Mouse (Mus musculus): ENCODE results near the gene Gm13290. TPM values are rescaled to one million over a fixed set of nuclear protein-coding genes. Genes with fewer than 3 reads are reported as not detected.
"Not testable (repeated sequence)": the region's sequence is repeated elsewhere in the genome, so short reads cannot be mapped to it uniquely, and the experiment has no call there.

Gm13290 gene
- polyA plus RNA-seq, 1 experiment from 2014 or later: 0.55 TPM

DNA sequence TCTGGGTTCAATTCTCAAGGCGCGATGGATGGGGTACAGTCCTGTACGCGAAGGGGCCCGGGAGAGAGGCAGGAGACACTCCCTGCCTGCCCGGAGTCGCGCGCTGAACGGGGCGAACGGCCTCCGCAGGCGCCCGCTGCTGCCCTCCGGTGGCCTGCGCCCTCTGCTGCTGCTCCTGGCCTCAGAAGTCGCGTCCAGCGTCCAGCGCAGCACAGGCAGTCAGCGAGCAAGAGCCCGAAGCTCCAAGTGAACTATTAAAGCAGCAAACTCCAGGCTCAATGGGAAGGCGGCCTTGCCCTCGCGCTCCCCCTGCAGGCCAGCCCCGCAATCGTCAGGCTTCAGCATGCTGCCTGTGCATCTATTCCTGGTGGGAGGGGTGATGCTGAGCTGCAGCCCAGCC lies 13.2 kb upstream of the Gm13290 start:
- not testable (repeated sequence) for H3K9ac ChIP-seq (ENCODE audit: low read length); H3K9me3 ChIP-seq (ENCODE audit: control insufficient read depth, low read length); H3K27me3 ChIP-seq (ENCODE audit: control insufficient read depth, insufficient read depth, low read length); H3K36me3 ChIP-seq (ENCODE audit: control insufficient read depth, insufficient read depth, low read length); ATAC-seq (ENCODE audit: low FRiP score, low TSS enrichment); H3K4me1 ChIP-seq (replicated peaks; ENCODE audit: control insufficient read depth, insufficient read depth)
- TF ChIP-seq CTCF (IDR thresholded peaks at IDR 0.05; ENCODE audit: low read depth): peak; percentile 71
- H3K27ac ChIP-seq (replicated peaks): 0 out of 2 replicates have a peak overlapping the region, but pooled peaks have one; percentile 24
- WGBS: under 1% methylated on average over 21 of the region's 28 CpGs
- H3K4me3 ChIP-seq (ENCODE audit: low read depth, low read length): peak overlapping the region; percentile 31
- peak overlapping the region; percentile 41 for H3K4me2 ChIP-seq (replicated peaks; ENCODE audit: low read depth)
- peak; percentile 79 for DNase-seq (ENCODE audit: low spot score)

DNA sequence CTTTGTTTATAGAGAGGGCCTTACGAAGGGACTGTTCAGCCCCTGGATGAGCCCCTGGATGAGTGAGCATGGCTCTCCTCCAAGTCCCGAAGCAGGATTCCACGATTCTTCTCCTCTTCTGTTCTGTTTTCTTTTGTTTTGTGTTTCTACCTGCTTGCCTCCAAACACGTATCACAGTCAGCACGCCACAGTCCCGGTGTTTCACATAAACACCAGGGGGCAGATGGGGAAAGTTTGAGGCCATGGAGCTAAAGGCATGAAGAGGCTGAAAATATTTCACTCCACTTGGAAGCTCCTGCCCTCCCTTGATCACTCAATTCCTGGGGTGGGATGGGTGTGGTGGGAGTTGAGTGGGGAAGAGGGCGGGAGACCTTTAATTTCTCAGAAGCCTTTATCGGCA lies 11.9 kb upstream of the Gm13290 start:
- H3K27me3 ChIP-seq (ENCODE audit: control insufficient read depth, insufficient read depth, low read length); ATAC-seq (ENCODE audit: low FRiP score, low TSS enrichment); H3K27ac ChIP-seq (replicated peaks); DNase-seq (ENCODE audit: low spot score); H3K4me3 ChIP-seq (ENCODE audit: low read depth, low read length); H3K4me1 ChIP-seq (replicated peaks; ENCODE audit: control insufficient read depth, insufficient read depth); H3K36me3 ChIP-seq (ENCODE audit: control insufficient read depth, insufficient read depth, low read length); H3K9me3 ChIP-seq (ENCODE audit: control insufficient read depth, low read length); H3K9ac ChIP-seq (ENCODE audit: low read length); H3K4me2 ChIP-seq (replicated peaks; ENCODE audit: low read depth): not testable (repeated sequence)
- TF ChIP-seq CTCF (IDR thresholded peaks at IDR 0.05; ENCODE audit: low read depth): peak; percentile 16; the same call in 1 of the 2 replicates
- WGBS: 60% methylated on average over 6 of the region's 8 CpGs

DNA sequence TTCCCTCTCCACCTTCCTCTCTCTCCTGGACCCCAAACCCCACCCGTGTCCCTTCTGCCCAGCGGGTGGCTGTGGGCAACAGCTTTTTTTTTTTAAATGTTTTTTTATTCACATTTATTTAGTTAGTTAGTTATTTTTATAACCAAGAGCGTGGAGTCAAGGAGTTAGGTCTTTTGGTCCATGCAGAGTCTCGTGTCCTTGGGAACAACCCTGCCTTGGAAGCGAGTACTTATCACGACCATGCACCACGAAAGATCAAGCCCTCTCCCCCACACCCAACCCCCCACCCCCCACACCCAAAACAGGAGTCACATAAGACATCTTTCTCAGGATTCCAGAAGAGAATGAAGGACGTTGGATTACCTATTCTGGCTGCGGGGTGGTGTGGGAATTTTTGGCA lies 11.3 kb upstream of the Gm13290 start:
- H3K9me3 ChIP-seq (ENCODE audit: control insufficient read depth, low read length); DNase-seq (ENCODE audit: low spot score); H3K27ac ChIP-seq (replicated peaks); ATAC-seq (ENCODE audit: low FRiP score, low TSS enrichment); H3K9ac ChIP-seq (ENCODE audit: low read length); H3K4me1 ChIP-seq (replicated peaks; ENCODE audit: control insufficient read depth, insufficient read depth); H3K4me2 ChIP-seq (replicated peaks; ENCODE audit: low read depth); H3K36me3 ChIP-seq (ENCODE audit: control insufficient read depth, insufficient read depth, low read length); H3K27me3 ChIP-seq (ENCODE audit: control insufficient read depth, insufficient read depth, low read length); H3K4me3 ChIP-seq (ENCODE audit: low read depth, low read length): not testable (repeated sequence)
- 51% methylated on average over 8 of the region's 9 CpGs for WGBS

DNA sequence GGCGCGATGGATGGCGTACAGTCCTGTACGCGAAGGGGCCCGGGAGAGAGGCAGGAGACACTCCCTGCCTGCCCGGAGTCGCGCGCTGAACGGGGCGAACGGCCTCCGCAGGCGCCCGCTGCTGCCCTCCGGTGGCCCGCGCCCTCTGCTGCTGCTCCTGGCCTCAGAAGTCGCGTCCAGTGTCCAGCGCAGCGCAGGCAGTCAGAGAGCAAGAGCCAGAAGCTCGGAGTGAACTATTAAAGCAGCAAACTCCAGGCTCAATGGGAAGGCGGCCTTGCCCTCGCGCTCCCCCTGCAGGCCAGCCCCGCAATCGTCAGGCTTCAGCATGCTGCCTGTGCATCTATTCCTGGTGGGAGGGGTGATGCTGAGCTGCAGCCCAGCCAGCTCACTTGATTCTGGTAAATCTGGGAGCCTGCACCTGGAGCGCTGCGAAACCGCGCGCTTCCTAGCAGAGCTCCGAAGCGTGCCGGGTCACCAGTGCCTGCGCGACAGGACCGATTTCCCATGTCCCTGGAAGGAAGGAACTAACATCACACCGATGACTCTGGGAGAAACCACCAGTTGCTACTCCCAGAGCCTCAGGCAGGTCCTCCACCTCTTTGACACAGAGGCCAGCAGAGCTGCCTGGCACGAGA lies 10.1 kb upstream of the Gm13290 start:
- not testable (repeated sequence) for ATAC-seq (ENCODE audit: low FRiP score, low TSS enrichment); H3K4me1 ChIP-seq (replicated peaks; ENCODE audit: control insufficient read depth, insufficient read depth); H3K36me3 ChIP-seq (ENCODE audit: control insufficient read depth, insufficient read depth, low read length); H3K27me3 ChIP-seq (ENCODE audit: control insufficient read depth, insufficient read depth, low read length); H3K27ac ChIP-seq (replicated peaks); H3K9ac ChIP-seq (ENCODE audit: low read length); H3K9me3 ChIP-seq (ENCODE audit: control insufficient read depth, low read length)
- WGBS: 2% methylated on average over 17 of the region's 42 CpGs
- H3K4me3 ChIP-seq (ENCODE audit: low read depth, low read length): 0 out of 2 replicates have a peak overlapping the region, but pooled peaks have one; percentile 13
- H3K4me2 ChIP-seq (replicated peaks; ENCODE audit: low read depth): peak overlapping the region; percentile 35; the same call in 1 of the 2 replicates
- peak; percentile 67 for TF ChIP-seq CTCF (IDR thresholded peaks at IDR 0.05; ENCODE audit: low read depth)
- peak; percentile 70 for DNase-seq (ENCODE audit: low spot score)

DNA sequence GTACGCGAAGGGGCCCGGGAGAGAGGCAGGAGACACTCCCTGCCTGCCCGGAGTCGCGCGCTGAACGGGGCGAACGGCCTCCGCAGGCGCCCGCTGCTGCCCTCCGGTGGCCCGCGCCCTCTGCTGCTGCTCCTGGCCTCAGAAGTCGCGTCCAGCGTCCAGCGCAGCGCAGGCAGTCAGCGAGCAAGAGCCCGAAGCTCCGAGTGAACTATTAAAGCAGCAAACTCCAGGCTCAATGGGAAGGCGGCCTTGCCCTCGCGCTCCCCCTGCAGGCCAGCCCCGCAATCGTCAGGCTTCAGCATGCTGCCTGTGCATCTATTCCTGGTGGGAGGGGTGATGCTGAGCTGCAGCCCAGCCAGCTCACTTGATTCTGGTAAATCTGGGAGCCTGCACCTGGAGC lies 3.0 kb downstream of the Gm13290 start, which contains the start of gene Gm13289:
Gene Gm13289, plus strand, starts transcription at position 301 of the 400 bp plus-strand sequence.
- H3K9ac ChIP-seq (ENCODE audit: low read length); ATAC-seq (ENCODE audit: low FRiP score, low TSS enrichment); H3K4me2 ChIP-seq (replicated peaks; ENCODE audit: low read depth); H3K27me3 ChIP-seq (ENCODE audit: control insufficient read depth, insufficient read depth, low read length); H3K36me3 ChIP-seq (ENCODE audit: control insufficient read depth, insufficient read depth, low read length); H3K27ac ChIP-seq (replicated peaks); DNase-seq (ENCODE audit: low spot score); H3K4me1 ChIP-seq (replicated peaks; ENCODE audit: control insufficient read depth, insufficient read depth); H3K9me3 ChIP-seq (ENCODE audit: control insufficient read depth, low read length); H3K4me3 ChIP-seq (ENCODE audit: low read depth, low read length): not testable (repeated sequence)
- WGBS: no CpG with 5 or more reads among the region's 29 CpGs

DNA sequence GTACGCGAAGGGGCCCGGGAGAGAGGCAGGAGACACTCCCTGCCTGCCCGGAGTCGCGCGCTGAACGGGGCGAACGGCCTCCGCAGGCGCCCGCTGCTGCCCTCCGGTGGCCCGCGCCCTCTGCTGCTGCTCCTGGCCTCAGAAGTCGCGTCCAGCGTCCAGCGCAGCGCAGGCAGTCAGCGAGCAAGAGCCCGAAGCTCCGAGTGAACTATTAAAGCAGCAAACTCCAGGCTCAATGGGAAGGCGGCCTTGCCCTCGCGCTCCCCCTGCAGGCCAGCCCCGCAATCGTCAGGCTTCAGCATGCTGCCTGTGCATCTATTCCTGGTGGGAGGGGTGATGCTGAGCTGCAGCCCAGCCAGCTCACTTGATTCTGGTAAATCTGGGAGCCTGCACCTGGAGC lies 5.9 kb downstream of the Gm13290 start, which contains the start of gene Gm13272:
Gene Gm13272, plus strand, starts transcription at position 301 of the 400 bp plus-strand sequence.
- H3K36me3 ChIP-seq (ENCODE audit: control insufficient read depth, insufficient read depth, low read length); DNase-seq (ENCODE audit: low spot score); H3K27ac ChIP-seq (replicated peaks); ATAC-seq (ENCODE audit: low FRiP score, low TSS enrichment); H3K9ac ChIP-seq (ENCODE audit: low read length); H3K9me3 ChIP-seq (ENCODE audit: control insufficient read depth, low read length); H3K27me3 ChIP-seq (ENCODE audit: control insufficient read depth, insufficient read depth, low read length); H3K4me2 ChIP-seq (replicated peaks; ENCODE audit: low read depth); H3K4me1 ChIP-seq (replicated peaks; ENCODE audit: control insufficient read depth, insufficient read depth); H3K4me3 ChIP-seq (ENCODE audit: low read depth, low read length): not testable (repeated sequence)
- no CpG with 5 or more reads among the region's 29 CpGs for WGBS

DNA sequence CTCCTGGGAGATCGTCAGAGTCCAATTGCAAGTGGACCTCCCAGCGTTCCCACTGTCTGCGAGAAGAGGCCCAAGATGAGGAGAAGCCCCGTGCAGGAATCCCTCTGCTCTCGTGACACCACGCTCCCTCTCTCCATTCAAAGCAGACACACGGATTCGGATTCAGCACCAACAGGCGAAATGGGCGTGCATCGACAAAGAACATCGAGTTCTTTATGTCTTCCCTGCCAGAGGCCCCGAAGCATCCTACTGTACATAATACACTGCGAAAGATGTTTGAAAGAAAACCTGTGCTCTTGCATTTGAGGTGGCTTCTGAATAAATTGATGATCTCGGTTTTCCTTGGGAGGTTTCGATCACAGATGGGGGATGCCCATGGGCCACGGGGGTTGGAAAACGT lies 6.7 kb downstream of the Gm13290 start:
- H3K4me1 ChIP-seq (replicated peaks; ENCODE audit: control insufficient read depth, insufficient read depth); H3K4me3 ChIP-seq (ENCODE audit: low read depth, low read length); H3K36me3 ChIP-seq (ENCODE audit: control insufficient read depth, insufficient read depth, low read length); H3K9me3 ChIP-seq (ENCODE audit: control insufficient read depth, low read length); DNase-seq (ENCODE audit: low spot score); ATAC-seq (ENCODE audit: low FRiP score, low TSS enrichment); H3K4me2 ChIP-seq (replicated peaks; ENCODE audit: low read depth); H3K27ac ChIP-seq (replicated peaks); H3K9ac ChIP-seq (ENCODE audit: low read length); H3K27me3 ChIP-seq (ENCODE audit: control insufficient read depth, insufficient read depth, low read length): not testable (repeated sequence)
- WGBS: 46% methylated on average over 15 of the region's 18 CpGs

DNA sequence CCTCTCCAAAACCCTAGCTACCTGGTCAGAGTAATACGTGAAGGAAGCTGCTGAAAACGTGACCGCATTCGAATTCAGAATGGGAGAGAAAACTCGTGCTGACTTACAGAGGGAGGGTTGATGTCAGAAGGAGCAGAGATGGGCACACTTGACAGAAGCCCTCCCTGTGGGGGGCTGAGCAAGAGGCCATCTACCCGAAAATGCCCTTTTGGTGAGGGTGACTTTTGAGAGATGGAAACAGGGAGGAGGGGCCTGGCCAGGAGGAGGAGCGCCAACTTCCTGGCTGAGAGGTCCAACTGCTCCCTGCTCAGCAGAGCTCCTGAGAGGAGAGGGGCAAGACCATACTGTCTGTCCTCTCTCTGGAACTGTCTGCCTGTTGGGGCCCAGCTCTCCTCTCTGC lies 8.2 kb downstream of the Gm13290 start, which contains the start of gene Ifnz:
Gene Ifnz, plus strand, starts transcription at position 301 of the 400 bp plus-strand sequence.
- 0 out of 2 replicates have a peak within 1 kb of the TSS, but pooled peaks have one; percentile 29 for H3K4me2 ChIP-seq (replicated peaks; ENCODE audit: low read depth)
- not testable (repeated sequence) for H3K9me3 ChIP-seq (ENCODE audit: control insufficient read depth, low read length); H3K4me3 ChIP-seq (ENCODE audit: low read depth, low read length); ATAC-seq (ENCODE audit: low FRiP score, low TSS enrichment); H3K27me3 ChIP-seq (ENCODE audit: control insufficient read depth, insufficient read depth, low read length); H3K9ac ChIP-seq (ENCODE audit: low read length); H3K4me1 ChIP-seq (replicated peaks; ENCODE audit: control insufficient read depth, insufficient read depth); DNase-seq (ENCODE audit: low spot score); H3K27ac ChIP-seq (replicated peaks); H3K36me3 ChIP-seq (ENCODE audit: control insufficient read depth, insufficient read depth, low read length)
- 32% methylated on average over 4 of the region's 7 CpGs for WGBS
